Mouse (Mus musculus) ES-Bruce4 (cell line): Measurements from ENCODE around the gene Gjc3.

ENCODE experiments used
- CTCF ChIP-seq: IDR thresholded peaks from one replicate; pipeline ENCODE4 v1.8.1; 2011; ENCODE audit warnings: low read depth, low read length
- EP300 ChIP-seq: IDR thresholded peaks from 2 replicates; pipeline ENCODE4 v1.6.1; 2011; ENCODE audit warnings: low read depth, low read length; ENCODE audit not compliant: insufficient read depth
- POLR2A ChIP-seq: IDR thresholded peaks from one replicate; pipeline ENCODE4 v1.8.1; 2011; ENCODE audit warnings: low read length; ENCODE audit not compliant: insufficient read depth

DNA sequence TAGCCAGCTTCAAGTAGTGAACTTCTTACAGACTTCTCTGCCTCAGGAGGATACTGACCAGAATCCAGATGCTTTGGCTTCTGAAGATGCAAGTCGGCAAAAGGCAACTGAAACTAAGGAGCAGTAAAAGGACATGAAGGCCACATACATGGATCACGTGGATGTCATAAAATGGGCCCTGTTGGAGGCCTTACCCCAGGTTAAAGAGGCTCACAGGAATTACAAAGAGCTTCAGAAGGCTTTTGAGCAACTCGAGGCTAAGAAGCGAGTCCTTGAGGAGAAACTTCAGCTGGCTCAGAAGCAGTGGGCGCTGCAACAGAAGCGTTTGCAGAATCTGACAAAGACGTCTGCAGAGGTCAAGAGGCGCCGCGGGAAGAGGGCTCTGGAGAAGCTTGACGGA, 34.5 kb downstream of the Gjc3 start:
- no peak for TF ChIP-seq CTCF
- TF ChIP-seq EP300: no peak
- TF ChIP-seq POLR2A: no peak
